Mouse (Mus musculus): ENCODE results near the gene Add2.

- no peak for TF ChIP-seq POLR2A (IDR thresholded peaks at IDR 0.05; ENCODE audit: borderline replicate concordance, extremely low read depth, low read depth, low read length)
- no peak for TF ChIP-seq CTCF (IDR thresholded peaks at IDR 0.05; ENCODE audit: insufficient read depth, low read length)
These were observed 124.2 kb downstream of the Add2 start for GRCm38 (mm10) chr6:86152676-86153075.
